Mouse (Mus musculus) limb, embryonic 14.5 days (tissue): ENCODE measurements at regions not wholly inside any gene's neighbourhood (a gene's known extent, or its start where the extent isn't known, plus 50 kb on each side); places are given as distances from the start of the nearest gene placed in this dataset.

Experiments used
- ATAC-seq: fragments of 200-750 bp; cut with Nextera tagmentation; 2 replicates; pipeline ENCODE4 v1.8.0; 2017; ENCODE audit warnings: low read depth, moderate number of reproducible peaks, moderate TSS enrichment; ENCODE audit not compliant: low FRiP score
- DNase-seq: peaks from one replicate; pipeline ENCODE4 v3.0.0-alpha.2; 2015; ENCODE audit warnings: low spot score
- H3K27ac ChIP-seq: fragments of 300-500 bp; sonication (generic); replicated peaks from 2 replicates; pipeline ENCODE4 v1.5.1; 2014; ENCODE audit warnings: low read depth, mild to moderate bottlenecking, low read length, moderate library complexity, mixed read lengths
- H3K27me3 ChIP-seq: fragments of 300-500 bp; sonication (generic); 2 replicates; pipeline ENCODE4 v1.6.1; 2014; ENCODE audit warnings: low read length, mixed read lengths; ENCODE audit not compliant: control insufficient read depth, insufficient read depth
- H3K36me3 ChIP-seq: fragments of 300-500 bp; sonication (generic); 2 replicates; pipeline ENCODE4 v1.6.1; 2014; ENCODE audit warnings: mild to moderate bottlenecking, low read length, moderate library complexity, mixed read lengths; ENCODE audit not compliant: control insufficient read depth, insufficient read depth
- H3K4me1 ChIP-seq: fragments of 300-500 bp; sonication (generic); 2 replicates; pipeline ENCODE4 v1.6.1; 2014; ENCODE audit warnings: antibody characterized with exemption, low read length, mixed read lengths; ENCODE audit not compliant: control insufficient read depth, insufficient read depth
- H3K4me2 ChIP-seq: fragments of 300-500 bp; sonication (generic); replicated peaks from 2 replicates; pipeline ENCODE4 v1.6.1; 2014; ENCODE audit warnings: low read depth, mild to moderate bottlenecking, low read length, moderate library complexity; ENCODE audit not compliant: severe bottlenecking
- H3K4me3 ChIP-seq: fragments of 300-500 bp; sonication (generic); replicated peaks from 2 replicates; pipeline ENCODE4 v1.5.1; 2014; ENCODE audit warnings: low read length
- H3K9ac ChIP-seq: fragments of 300-500 bp; sonication (generic); 2 replicates; pipeline ENCODE4 v1.6.1; 2014; ENCODE audit warnings: mild to moderate bottlenecking, low read depth, low read length, moderate library complexity; ENCODE audit not compliant: severe bottlenecking
- H3K9me3 ChIP-seq: fragments of 300-500 bp; sonication (generic); 2 replicates; pipeline ENCODE4 v1.6.1; 2016; ENCODE audit warnings: low read length; ENCODE audit not compliant: control insufficient read depth
- POLR2A ChIP-seq: fragments of 200-500 bp; IDR thresholded peaks from 2 replicates; pipeline ENCODE4 v1.8.0; 2012; ENCODE audit warnings: inconsistent platforms, mild to moderate bottlenecking, moderate library complexity, borderline replicate concordance; ENCODE audit not compliant: insufficient read depth, insufficient read length; ENCODE audit errors: extremely low read depth
- WGBS: fragments of 180-500 bp; shearing (Covaris S2); extraction: QIAGEN DNeasy Blood & Tissue Kit; methylation state at CpG from one replicate; pipeline ENCODE4 v1.1.7; 2014; 5-methylcytosine and 5-hydroxymethylcytosine counted together

GRCm38 (mm10) chr13:6189133-6189532 is 327.9 kb downstream of the Klf6 start:
- no peaks in the 10 kb centered on the region for H3K36me3 ChIP-seq
- peaks cover 7% of the 10 kb centered on the region; the same call in 1 of the 2 replicates for H3K4me1 ChIP-seq
- 84% methylated on average over 3 of the region's 3 CpGs for WGBS
- no peak overlapping the region for H3K9ac ChIP-seq
- no peak overlapping the region for H3K4me2 ChIP-seq
- TF ChIP-seq POLR2A, result no peak
- H3K27ac ChIP-seq, result no peak overlapping the region
- no peak overlapping the region for H3K4me3 ChIP-seq
- no peaks in the 10 kb centered on the region for H3K9me3 ChIP-seq
- ATAC-seq (no peak), DNase-seq (no peak)
- no peaks in the 10 kb centered on the region for H3K27me3 ChIP-seq

- ATAC-seq (no peak), DNase-seq (no peak)
- TF ChIP-seq POLR2A, result no peak
- no peak overlapping the region for H3K4me3 ChIP-seq
- no peak overlapping the region for H3K4me2 ChIP-seq
- H3K36me3 ChIP-seq, result no peaks in the 10 kb centered on the region
- no peak overlapping the region for H3K9ac ChIP-seq
- no peak overlapping the region for H3K27ac ChIP-seq
- H3K4me1 ChIP-seq, result peaks cover 7% of the 10 kb centered on the region; the same call in 1 of the 2 replicates
- no peaks in the 10 kb centered on the region for H3K9me3 ChIP-seq
- H3K27me3 ChIP-seq, result no peaks in the 10 kb centered on the region
- WGBS, result 62% methylated on average over 7 of the region's 7 CpGs
Measured at GRCm38 (mm10) chr13:6189566-6189965, 328.3 kb downstream of the Klf6 start.

- WGBS, result 90% methylated on average over 7 of the region's 7 CpGs
- H3K36me3 ChIP-seq, result no peaks in the 10 kb centered on the region
- H3K9me3 ChIP-seq, result no peaks in the 10 kb centered on the region
- TF ChIP-seq POLR2A, result no peak
- H3K9ac ChIP-seq, result no peak overlapping the region
- H3K4me3 ChIP-seq, result no peak overlapping the region
- H3K27me3 ChIP-seq, result no peaks in the 10 kb centered on the region
- no peak for DNase-seq
- H3K27ac ChIP-seq, result no peak overlapping the region
- ATAC-seq, result no peak
- peaks cover 7% of the 10 kb centered on the region; the same call in 1 of the 2 replicates for H3K4me1 ChIP-seq
- H3K4me2 ChIP-seq, result no peak overlapping the region
Measured at GRCm38 (mm10) chr13:6191186-6191914, 330.1 kb downstream of the Klf6 start.

GRCm38 (mm10) chr13:6191915-6192295 is 330.6 kb downstream of the Klf6 start:
- WGBS, result 50% methylated on average over 5 of the region's 5 CpGs
- Histone ChIP-seq H3K36me3 (no peaks in the 10 kb centered on the region), H3K9me3 (no peaks in the 10 kb centered on the region), H3K27ac (no peak overlapping the region), H3K4me1 (peaks cover 7% of the 10 kb centered on the region; the same call in 1 of the 2 replicates), H3K27me3 (no peaks in the 10 kb centered on the region), H3K9ac (no peak overlapping the region), H3K4me2 (no peak overlapping the region), H3K4me3 (no peak overlapping the region)
- ATAC-seq, result no peak
- DNase-seq, result peak; percentile 51
- no peak for TF ChIP-seq POLR2A

- TF ChIP-seq POLR2A, result no peak
- Histone ChIP-seq H3K4me1 (peaks cover 7% of the 10 kb centered on the region; the same call in 1 of the 2 replicates), H3K9me3 (no peaks in the 10 kb centered on the region), H3K27me3 (no peaks in the 10 kb centered on the region), H3K4me3 (no peak overlapping the region), H3K9ac (no peak overlapping the region), H3K4me2 (no peak overlapping the region), H3K27ac (no peak overlapping the region), H3K36me3 (no peaks in the 10 kb centered on the region)
- WGBS, result 81% methylated on average over 5 of the region's 5 CpGs
- no peak for DNase-seq
- no peak for ATAC-seq
Measured at GRCm38 (mm10) chr13:6196690-6197089, 335.4 kb downstream of the Klf6 start.

- no peak overlapping the region for H3K27ac ChIP-seq
- no peak for DNase-seq
- no peaks in the 10 kb centered on the region for H3K27me3 ChIP-seq
- no peak for TF ChIP-seq POLR2A
- H3K4me2 ChIP-seq, result no peak overlapping the region
- H3K9me3 ChIP-seq, result no peaks in the 10 kb centered on the region
- ATAC-seq, result no peak
- H3K9ac ChIP-seq, result no peak overlapping the region
- no peak overlapping the region for H3K4me3 ChIP-seq
- no peaks in the 10 kb centered on the region for H3K36me3 ChIP-seq
- 77% methylated on average over 6 of the region's 6 CpGs for WGBS
- H3K4me1 ChIP-seq, result no peaks in the 10 kb centered on the region
Measured at GRCm38 (mm10) chr13:6199107-6199506, 337.8 kb downstream of the Klf6 start.
